Mouse (Mus musculus) forebrain, embryonic 11.5 days (tissue): Measurements from ENCODE around the gene Pgap1. TPM values are rescaled to one million over a fixed set of nuclear protein-coding genes. Genes with fewer than 3 reads are reported as not detected.

Source experiments
- ATAC-seq: fragments of 200-750 bp; cut with Nextera tagmentation; replicated peaks from 2 replicates; pipeline ENCODE4 v1.8.0; 2017; ENCODE audit warnings: moderate TSS enrichment; ENCODE audit not compliant: low FRiP score
- DNase-seq: peaks from one replicate; pipeline ENCODE4 v3.0.0-alpha.2; 2017; ENCODE audit warnings: low spot score
- H3K27ac ChIP-seq: fragments of 300-500 bp; sonication (generic); 2 replicates; pipeline ENCODE4 v1.5.1; 2014; ENCODE audit warnings: low read depth, low read length
- H3K27me3 ChIP-seq: fragments of 300-500 bp; sonication (generic); 2 replicates; pipeline ENCODE4 v1.6.1; 2014; ENCODE audit warnings: mild to moderate bottlenecking, low read length, mixed read lengths; ENCODE audit not compliant: control insufficient read depth, insufficient read depth
- H3K36me3 ChIP-seq: fragments of 300-500 bp; sonication (generic); 2 replicates; pipeline ENCODE4 v1.6.1; 2014; ENCODE audit warnings: mild to moderate bottlenecking, low read length, moderate library complexity, mixed read lengths; ENCODE audit not compliant: control insufficient read depth, insufficient read depth
- H3K4me1 ChIP-seq: fragments of 300-500 bp; sonication (generic); replicated peaks from 2 replicates; pipeline ENCODE4 v1.6.1; 2014; ENCODE audit warnings: low read length, mixed read lengths; ENCODE audit not compliant: control insufficient read depth, insufficient read depth
- H3K4me2 ChIP-seq: fragments of 300-500 bp; sonication (generic); 2 replicates; pipeline ENCODE4 v1.6.1; 2014; ENCODE audit warnings: low read depth, mild to moderate bottlenecking, low read length, moderate library complexity, mixed read lengths; ENCODE audit not compliant: severe bottlenecking
- H3K4me3 ChIP-seq: fragments of 300-500 bp; sonication (generic); 2 replicates; pipeline ENCODE4 v1.5.1; 2014; ENCODE audit warnings: low read depth, low read length
- H3K9ac ChIP-seq: fragments of 300-500 bp; sonication (generic); 2 replicates; pipeline ENCODE4 v1.6.1; 2014; ENCODE audit warnings: low read length
- H3K9me3 ChIP-seq: fragments of 300-500 bp; sonication (generic); 2 replicates; pipeline ENCODE4 v1.6.1; 2016; ENCODE audit warnings: low read length, mixed read lengths; ENCODE audit not compliant: control insufficient read depth
- WGBS: fragments of 180-500 bp; shearing (Covaris S2); extraction: QIAGEN DNeasy Blood & Tissue Kit; methylation state at CpG from one replicate; pipeline ENCODE4 v1.1.7; 2014; 5-methylcytosine and 5-hydroxymethylcytosine counted together
- polyA plus RNA-seq: library from polyadenylated mRNA; unstranded; fragments of >200 nt; fragmentation: Nextera tagmentation; extraction: Ambion mirVana; gene quantifications from 2 replicates; pipeline ENCODE4 v1.2.1, GENCODE M21; 2014

Gene Pgap1
- polyA plus RNA-seq, 1 experiment from 2014 or later, result 19.9 TPM

DNA sequence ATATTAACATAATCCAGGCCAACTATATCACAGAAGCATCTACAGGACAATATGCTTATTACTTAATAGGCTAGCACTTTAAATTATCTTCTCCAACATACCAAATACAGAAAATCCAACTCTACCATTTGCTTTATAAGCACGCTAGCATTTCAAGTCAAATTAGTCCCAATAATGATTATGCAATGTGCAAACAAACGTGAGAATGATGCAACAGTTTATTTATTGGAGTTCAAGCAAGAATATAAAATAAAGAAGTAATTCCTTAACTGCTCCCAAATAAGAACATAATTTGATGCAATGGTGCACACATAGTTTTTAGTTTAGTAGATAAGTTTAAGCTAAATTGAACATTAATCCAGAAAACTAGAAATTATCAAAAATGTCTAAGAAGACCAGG is 4.9 kb downstream of the Pgap1 start:
- 93% methylated on average over 2 of the region's 2 CpGs for WGBS

DNA sequence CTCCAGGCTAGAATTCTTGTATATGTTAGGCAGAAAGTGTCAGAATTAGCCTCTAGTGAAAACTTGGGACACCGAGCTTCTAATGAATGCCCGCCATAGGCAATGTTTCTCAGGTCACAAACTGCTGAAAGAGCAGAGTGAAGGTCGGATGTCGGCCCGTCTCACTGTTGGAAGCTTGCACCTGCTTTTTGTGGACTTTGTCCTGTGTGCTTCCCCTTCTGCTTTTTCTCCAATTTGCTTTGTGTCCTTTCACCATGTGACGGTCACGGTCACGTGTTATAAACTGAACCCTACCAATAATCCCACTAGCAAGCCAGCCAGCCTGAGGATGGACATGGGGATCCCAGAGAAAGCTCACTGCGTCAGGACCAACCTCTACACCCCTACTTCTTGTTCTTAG is 12.3 kb downstream of the Pgap1 start:
- peaks cover 5% of the 10 kb centered on the region; the same call in 1 of the 2 replicates for H3K36me3 ChIP-seq
- no peak overlapping the region for H3K4me2 ChIP-seq
- no peak overlapping the region for H3K9ac ChIP-seq
- H3K27ac ChIP-seq, result no peak overlapping the region
- 90% methylated on average over 9 of the region's 9 CpGs for WGBS
- ATAC-seq, result no peak
- H3K4me1 ChIP-seq, result no peaks in the 10 kb centered on the region
- no peak overlapping the region for H3K4me3 ChIP-seq
- no peak for DNase-seq
- no peaks in the 10 kb centered on the region for H3K9me3 ChIP-seq
- H3K27me3 ChIP-seq, result no peaks in the 10 kb centered on the region

More for the DNA sequence above, 4.9 kb downstream of the Pgap1 start:
- H3K27ac ChIP-seq, result no peak overlapping the region
- H3K4me1 ChIP-seq, result no peaks in the 10 kb centered on the region; the same call in 1 of the 2 replicates
- no peaks in the 10 kb centered on the region; the same call in 1 of the 2 replicates for H3K36me3 ChIP-seq
- H3K9me3 ChIP-seq, result no peaks in the 10 kb centered on the region
- H3K4me3 ChIP-seq, result no peak overlapping the region
- DNase-seq (no peak), ATAC-seq (no peak)
- no peak overlapping the region for H3K4me2 ChIP-seq
- no peak overlapping the region for H3K9ac ChIP-seq
- H3K27me3 ChIP-seq, result no peaks in the 10 kb centered on the region

DNA sequence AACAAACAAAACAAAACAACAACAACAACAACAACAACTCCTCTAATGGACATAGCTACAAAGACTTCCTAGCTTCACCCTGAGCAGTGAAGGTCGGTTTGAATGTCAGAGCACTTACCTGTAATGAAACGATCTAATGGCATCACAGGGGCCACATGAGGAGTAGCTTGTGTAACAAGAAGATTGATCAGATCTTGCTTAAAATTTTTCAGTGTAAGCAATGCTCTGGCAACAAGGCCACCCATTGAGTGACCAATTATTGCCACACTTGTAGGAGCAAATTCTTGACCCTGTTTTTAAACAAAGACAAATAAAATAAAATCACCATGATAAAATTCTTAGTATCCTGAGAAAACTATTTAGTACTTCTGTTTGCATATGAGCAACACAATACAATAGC is 14.6 kb downstream of the Pgap1 start:
- ATAC-seq, result no peak
- 89% methylated on average over 2 of the region's 2 CpGs for WGBS

DNA sequence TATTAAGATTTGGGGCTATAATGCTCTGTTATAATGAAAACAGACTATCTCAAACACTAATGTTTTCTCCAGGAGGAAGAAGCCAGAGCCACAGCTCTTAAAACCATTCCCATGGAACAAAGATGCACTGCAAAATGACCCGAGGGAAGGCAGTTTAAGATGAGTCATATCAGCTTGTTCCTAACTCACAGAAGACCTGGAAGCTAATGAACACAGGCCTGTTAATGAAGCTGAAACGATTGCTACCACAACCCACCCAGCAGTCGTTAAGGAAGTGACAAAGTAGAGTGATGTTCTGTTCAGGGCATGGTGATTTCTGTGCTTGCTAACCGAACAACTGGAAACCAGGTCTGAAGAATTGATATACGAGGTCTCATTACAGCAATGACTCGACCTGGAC is 26.3 kb downstream of the Pgap1 start:
- 75% methylated on average over 6 of the region's 6 CpGs for WGBS
- Histone ChIP-seq H3K4me2 (no peak overlapping the region), H3K4me3 (no peak overlapping the region), H3K36me3 (no peaks in the 10 kb centered on the region; the same call in 1 of the 2 replicates), H3K9me3 (no peaks in the 10 kb centered on the region), H3K27me3 (no peaks in the 10 kb centered on the region), H3K4me1 (no peaks in the 10 kb centered on the region), H3K9ac (no peak overlapping the region), H3K27ac (no peak overlapping the region)
- no peak for DNase-seq
- no peak for ATAC-seq

More for the DNA sequence above, 14.6 kb downstream of the Pgap1 start:
- H3K27me3 ChIP-seq, result no peaks in the 10 kb centered on the region
- DNase-seq, result no peak
- no peak overlapping the region for H3K27ac ChIP-seq
- peaks cover 5% of the 10 kb centered on the region; the same call in 1 of the 2 replicates for H3K36me3 ChIP-seq
- no peak overlapping the region for H3K9ac ChIP-seq
- no peak overlapping the region for H3K4me3 ChIP-seq
- no peaks in the 10 kb centered on the region for H3K9me3 ChIP-seq
- no peak overlapping the region for H3K4me2 ChIP-seq
- no peaks in the 10 kb centered on the region for H3K4me1 ChIP-seq

DNA sequence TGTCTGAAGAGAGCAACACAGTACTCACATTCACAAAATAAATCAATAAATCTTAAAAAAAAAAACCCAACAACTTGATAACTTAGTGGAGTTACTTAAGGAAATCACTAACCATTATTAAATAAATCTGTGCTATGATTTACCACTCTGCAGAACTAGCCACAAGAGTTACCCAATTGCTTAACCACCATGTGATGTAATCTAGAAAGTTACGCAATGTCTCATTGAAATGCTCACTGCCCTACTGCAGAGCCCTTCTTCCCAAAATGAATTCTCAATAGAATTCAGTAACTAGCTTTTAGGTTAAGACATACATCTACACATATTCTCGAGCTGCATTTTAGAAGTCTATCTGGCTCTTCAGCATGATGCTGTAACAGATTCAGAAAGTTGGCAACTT is 33.8 kb downstream of the Pgap1 start:
- Histone ChIP-seq H3K4me2 (no peak overlapping the region), H3K36me3 (no peaks in the 10 kb centered on the region; the same call in 1 of the 2 replicates), H3K9me3 (no peaks in the 10 kb centered on the region), H3K9ac (no peak overlapping the region), H3K4me1 (no peaks in the 10 kb centered on the region), H3K4me3 (no peak overlapping the region), H3K27ac (no peak overlapping the region), H3K27me3 (no peaks in the 10 kb centered on the region)
- 90% methylated on average over 2 of the region's 2 CpGs for WGBS
- ATAC-seq (no peak), DNase-seq (no peak)

DNA sequence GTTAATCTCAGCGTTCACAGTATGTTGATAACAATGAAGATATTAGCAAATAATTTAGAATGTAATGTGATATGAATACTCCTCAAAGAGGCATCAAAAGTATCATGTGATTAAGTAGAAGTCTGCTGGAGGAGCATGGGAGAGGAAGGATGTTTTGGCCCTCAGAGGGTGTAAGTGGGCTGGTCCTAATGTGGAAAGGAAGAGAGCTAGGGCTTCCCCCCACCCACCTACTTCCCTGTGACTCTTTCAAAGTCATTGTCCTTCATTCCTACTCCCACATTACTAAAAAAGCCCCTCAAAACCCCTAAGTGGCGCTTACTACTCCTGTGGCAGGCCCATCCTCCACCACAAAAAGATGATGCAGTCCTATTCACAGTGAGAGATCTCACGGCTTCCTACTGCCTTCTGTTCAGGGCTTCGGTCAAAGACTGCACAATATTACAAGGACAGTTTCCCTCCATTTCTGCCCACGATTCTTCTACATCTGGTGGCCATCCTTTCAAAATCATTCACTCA is 37.4 kb downstream of the Pgap1 start:
- no peak overlapping the region for H3K4me2 ChIP-seq
- DNase-seq (no peak), ATAC-seq (no peak)
- no peak overlapping the region for H3K9ac ChIP-seq
- no peaks in the 10 kb centered on the region for H3K27me3 ChIP-seq
- H3K4me1 ChIP-seq, result no peaks in the 10 kb centered on the region
- H3K36me3 ChIP-seq, result no peaks in the 10 kb centered on the region
- no peak overlapping the region for H3K4me3 ChIP-seq
- WGBS, result 95% methylated on average over 5 of the region's 5 CpGs
- H3K9me3 ChIP-seq, result no peaks in the 10 kb centered on the region
- H3K27ac ChIP-seq, result no peak overlapping the region

DNA sequence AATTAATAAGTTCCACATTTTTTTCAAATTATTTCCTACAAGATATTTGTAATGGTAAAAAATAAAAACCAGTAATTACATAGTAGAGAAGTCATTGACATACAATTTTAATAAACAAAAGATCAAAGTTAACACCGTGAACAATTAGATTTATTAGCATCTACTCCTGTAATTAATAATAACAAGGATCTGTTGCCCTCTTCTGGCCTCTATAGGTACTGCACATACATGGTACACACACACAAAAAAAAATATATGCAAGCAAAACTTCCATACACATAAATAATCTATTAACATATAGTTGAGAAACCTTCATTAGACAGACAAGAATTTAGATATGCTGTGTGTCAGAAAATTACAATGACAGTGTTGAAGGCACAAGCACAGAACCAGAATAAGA is 43.6 kb downstream of the Pgap1 start:
- no peak for DNase-seq
- H3K27ac ChIP-seq, result no peak overlapping the region
- WGBS, result 88% methylated on average over 1 of the region's 1 CpGs

DNA sequence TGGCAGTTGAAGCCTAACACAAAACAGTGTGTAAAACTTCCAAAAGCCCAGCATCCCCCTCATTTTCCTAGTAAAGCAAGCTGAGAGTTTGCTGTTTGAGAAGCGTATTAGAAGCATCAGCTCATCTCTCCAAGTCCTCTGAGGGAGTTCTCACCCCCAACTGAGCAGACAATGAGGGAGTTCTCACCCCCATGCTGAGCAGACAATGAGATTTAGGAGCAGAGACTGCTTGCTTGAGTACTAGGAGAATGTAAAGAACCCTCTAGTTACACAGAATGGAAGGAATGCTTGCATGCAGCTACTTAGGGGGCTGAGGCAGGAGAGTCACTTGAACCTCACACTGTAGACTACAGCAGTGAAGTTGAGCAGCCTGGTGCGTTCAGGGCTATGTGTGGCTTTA is 59.0 kb downstream of the Pgap1 start:
- Histone ChIP-seq H3K36me3 (no peaks in the 10 kb centered on the region; the same call in 1 of the 2 replicates), H3K9me3 (no peaks in the 10 kb centered on the region), H3K27ac (no peak overlapping the region), H3K9ac (no peak overlapping the region), H3K27me3 (no peaks in the 10 kb centered on the region), H3K4me3 (no peak overlapping the region), H3K4me1 (no peaks in the 10 kb centered on the region), H3K4me2 (no peak overlapping the region)
- ATAC-seq (no peak), DNase-seq (no peak)
- 79% methylated on average over 2 of the region's 2 CpGs for WGBS

More for the DNA sequence above, 43.6 kb downstream of the Pgap1 start:
- Histone ChIP-seq H3K27me3 (no peaks in the 10 kb centered on the region), H3K36me3 (peaks cover 3% of the 10 kb centered on the region; the same call in 1 of the 2 replicates), H3K9me3 (no peaks in the 10 kb centered on the region; the same call in 1 of the 2 replicates), H3K4me1 (no peaks in the 10 kb centered on the region), H3K4me2 (no peak overlapping the region), H3K4me3 (no peak overlapping the region), H3K9ac (no peak overlapping the region)
- ATAC-seq, result no peak

DNA sequence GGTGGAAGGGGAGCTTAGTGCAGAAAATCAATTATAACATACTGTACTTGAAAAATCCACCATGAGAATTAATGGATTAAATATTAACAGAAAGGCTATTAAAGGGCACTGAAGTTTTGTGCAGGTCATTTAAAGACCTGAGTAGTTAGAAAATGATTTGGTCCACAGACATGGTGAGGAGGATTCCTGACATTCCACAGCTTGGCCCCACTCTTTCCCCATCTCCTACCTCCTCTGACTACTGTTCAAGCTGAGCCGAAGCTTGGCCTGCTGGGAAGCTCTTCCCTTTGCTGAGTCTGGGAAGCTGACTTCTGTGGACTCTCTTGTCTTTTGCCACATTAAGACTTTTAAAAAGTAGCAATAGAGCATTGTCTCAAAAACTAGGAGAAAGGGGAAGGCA is 61.2 kb downstream of the Pgap1 start:
- H3K4me2 ChIP-seq, result no peak overlapping the region
- H3K4me3 ChIP-seq, result no peak overlapping the region
- 92% methylated on average over 1 of the region's 1 CpGs for WGBS
- H3K36me3 ChIP-seq, result no peaks in the 10 kb centered on the region; the same call in none of the 2 replicates
- ATAC-seq (no peak), DNase-seq (no peak)
- H3K27me3 ChIP-seq, result no peaks in the 10 kb centered on the region
- H3K27ac ChIP-seq, result no peak overlapping the region
- no peak overlapping the region for H3K9ac ChIP-seq
- no peaks in the 10 kb centered on the region for H3K9me3 ChIP-seq
- H3K4me1 ChIP-seq, result no peaks in the 10 kb centered on the region
